Mouse (Mus musculus): ENCODE measurements around the gene Trnp1. TPM values are rescaled to one million over a fixed set of nuclear protein-coding genes. Genes with fewer than 3 reads are reported as not detected.

Gene Trnp1
- total RNA-seq, 2 experiments from 2014 or later = 1.1 to 1.7 TPM

Other genes with a start within 250 kb of the Trnp1 start
- under 1 TPM; 0.49 to 0.62 TPM for gene Sytl1, start 235.4 kb downstream of the Trnp1 start, total RNA-seq (2021)
- 10 to 100 TPM; 21.1 to 22.6 TPM for gene Tmem222, start 220.8 kb downstream of the Trnp1 start, total RNA-seq (2021)
- gene Wdtc1, start 145.1 kb downstream of the Trnp1 start, total RNA-seq (2021) = 10 to 100 TPM; 49.4 to 54.9 TPM
- gene Slc9a1, start 128.8 kb downstream of the Trnp1 start, total RNA-seq (2021) = 10 to 100 TPM in 1 of 2 experiments, 1 to 10 TPM in 1; 10.0 to 12.8 TPM
- gene Tent5b, start 18.4 kb downstream of the Trnp1 start, total RNA-seq (2021) = 1 to 10 TPM in 1 of 2 experiments, under 1 TPM in 1; 0.21 to 1.0 TPM
- gene Kdf1, start 20.4 kb upstream of the Trnp1 start, total RNA-seq (2021) = not detected
- gene Nudc, start 47.4 kb upstream of the Trnp1 start, total RNA-seq (2021) = 10 to 100 TPM; 49.4 to 51.3 TPM
- gene Nr0b2, start 54.8 kb upstream of the Trnp1 start, total RNA-seq (2021) = not detected
- gene Gpatch3, start 76.2 kb upstream of the Trnp1 start, total RNA-seq (2021) = 1 to 10 TPM; 2.3 to 4.2 TPM
- gene Gpn2, start 85.8 kb upstream of the Trnp1 start, total RNA-seq (2021) = 1 to 10 TPM; 5.1 to 5.4 TPM
- gene Sfn, start 103.6 kb upstream of the Trnp1 start, total RNA-seq (2021) = 1 to 10 TPM; 1.4 to 1.6 TPM
- gene Zdhhc18, start 151.6 kb upstream of the Trnp1 start, total RNA-seq (2021) = 10 to 100 TPM; 18.2 to 26.4 TPM
- 1 to 10 TPM; 9.4 to 9.9 TPM for gene Pigv, start 174.1 kb upstream of the Trnp1 start, total RNA-seq (2021)